Mouse (Mus musculus): Measurements from ENCODE around the gene Mfsd6l. TPM values are rescaled to one million over a fixed set of nuclear protein-coding genes. Genes with fewer than 3 reads are reported as not detected.

Gene Mfsd6l
- total RNA-seq, 2 experiments from 2014 or later = not detected

DNA sequence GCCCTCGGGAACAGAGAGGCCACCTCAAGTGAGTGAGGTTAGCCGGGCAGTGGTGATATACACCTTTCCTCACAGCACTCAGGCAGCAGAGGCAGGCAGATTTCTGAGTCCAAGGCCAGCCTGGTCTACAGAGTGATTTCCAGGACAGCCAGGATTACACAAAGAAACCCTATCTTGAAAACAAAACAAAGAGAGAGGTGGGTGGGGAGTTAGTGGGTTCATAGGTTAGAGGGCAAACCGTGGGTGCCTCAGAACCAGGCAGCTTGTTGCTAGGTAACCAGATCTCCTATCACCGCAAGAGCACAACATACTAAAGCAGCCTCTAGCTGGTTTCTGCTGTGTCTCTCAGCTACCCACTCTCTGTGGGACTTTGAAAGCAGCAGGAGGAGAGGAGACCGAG, 30.7 kb downstream of the Mfsd6l start, which contains the start of gene Ccdc42:
TSS of gene Ccdc42 (plus strand) at position 301 of the 400 bp plus-strand sequence.
- intact Hi-C loops (cut with DNase I) = no loop called here
- H3K4me3 ChIP-seq = no peak within 1 kb of the TSS
- no peak for DNase-seq (ENCODE audit: extremely low spot score in 1 of 2, low spot score in 2 of 2)
- no peak within 1 kb of the TSS for H3K27ac ChIP-seq
- no peak for TF ChIP-seq CTCF (IDR thresholded peaks at IDR 0.05)

DNA sequence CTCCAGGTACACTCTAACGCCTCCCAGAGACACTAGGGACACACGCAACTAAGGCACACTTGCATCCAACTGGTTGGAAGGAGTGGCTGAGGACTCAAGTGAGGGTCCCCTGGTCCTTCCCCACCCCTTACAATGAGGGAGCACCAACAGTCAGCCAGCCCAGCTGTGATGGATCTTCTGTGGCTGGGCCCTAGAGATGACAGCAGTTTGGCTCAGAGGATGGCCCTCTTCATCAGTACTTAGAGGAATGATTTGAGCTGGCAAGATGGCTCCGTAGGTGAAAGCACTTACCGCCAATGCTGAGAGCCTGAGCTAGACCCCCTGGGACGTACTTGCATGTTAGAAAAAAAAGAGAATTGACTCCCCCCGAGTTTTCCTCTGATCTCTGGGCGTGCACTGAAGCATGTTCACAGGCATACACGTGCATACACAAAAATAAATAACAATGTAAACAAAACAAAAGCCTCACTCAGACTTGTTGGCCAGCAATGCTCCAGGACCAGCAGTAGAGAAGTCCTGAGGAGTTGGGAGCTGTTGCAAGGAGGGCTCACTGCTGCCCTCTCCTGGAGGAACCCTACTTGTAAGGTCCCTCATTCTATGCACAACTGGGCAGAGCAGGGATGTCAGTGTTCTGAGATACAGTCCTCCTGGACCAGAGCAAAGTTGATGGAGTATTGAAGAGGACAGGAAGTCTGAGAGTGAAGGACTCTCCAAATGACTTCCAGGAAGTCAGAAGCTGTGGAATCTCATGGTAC, 33.2 kb downstream of the Mfsd6l start:
- peak; percentile 94 for TF ChIP-seq CTCF (IDR thresholded peaks at IDR 0.05)
- intact Hi-C loops (cut with DNase I) = loop anchor here (1.0 kb wide), 1 partner anchor 23 kb away; no protein-coding TSS in a partner anchor
- peak; percentile 76 to 84 for DNase-seq (ENCODE audit: extremely low spot score in 1 of 2, low spot score in 2 of 2)
- Histone ChIP-seq H3K27ac (no peak overlapping the region), H3K4me3 (no peak overlapping the region)

DNA sequence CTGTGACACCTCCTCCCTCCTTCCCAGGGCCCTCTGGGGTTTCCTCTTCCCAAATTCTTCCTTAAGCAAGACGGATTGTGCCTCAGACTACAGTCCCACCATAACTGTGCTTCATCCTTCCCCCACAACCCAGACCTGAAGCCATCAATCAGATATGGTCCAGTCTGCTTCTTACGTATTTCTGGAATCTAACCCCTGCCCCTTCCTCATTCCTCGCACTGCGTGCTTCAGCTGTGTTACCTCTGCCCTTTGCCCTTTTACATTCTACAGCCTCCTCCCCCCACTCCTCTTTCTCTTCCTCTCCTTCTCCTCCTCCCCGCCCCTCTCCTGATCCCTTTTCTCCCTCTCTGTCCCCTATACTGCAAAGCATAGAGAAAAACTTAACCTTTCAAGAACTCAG, 35.7 kb downstream of the Mfsd6l start:
- intact Hi-C loops (cut with DNase I) = no loop called here
- Histone ChIP-seq H3K27ac (no peak overlapping the region), H3K4me3 (no peak overlapping the region)
- no peak for TF ChIP-seq CTCF (IDR thresholded peaks at IDR 0.05)
- no peak for DNase-seq (ENCODE audit: extremely low spot score in 1 of 2, low spot score in 2 of 2)

DNA sequence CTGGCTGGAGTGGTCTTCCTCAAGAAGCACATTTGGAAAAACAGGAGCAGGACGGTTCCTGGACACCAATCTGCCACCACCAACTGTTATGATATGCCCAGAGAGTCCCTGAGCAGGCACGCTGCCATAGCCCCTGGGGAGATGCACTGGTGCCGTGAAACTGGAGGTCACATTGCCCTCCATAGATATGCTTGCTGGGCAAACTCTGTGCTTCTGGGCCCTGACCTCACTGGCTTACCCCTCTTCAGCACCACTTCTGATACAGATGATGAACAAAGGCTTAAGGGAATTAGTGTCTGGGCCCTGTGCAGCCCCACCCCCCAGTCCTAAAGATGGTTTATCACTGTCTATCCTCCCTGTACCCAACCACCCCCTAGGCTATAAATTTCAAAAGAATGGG, 37.3 kb downstream of the Mfsd6l start:
- Histone ChIP-seq H3K4me3 (no peak overlapping the region), H3K27ac (no peak overlapping the region)
- no peak for TF ChIP-seq CTCF (IDR thresholded peaks at IDR 0.05)
- intact Hi-C loops (cut with DNase I) = no loop called here
- DNase-seq (ENCODE audit: extremely low spot score in 1 of 2, low spot score in 2 of 2) = no peak

DNA sequence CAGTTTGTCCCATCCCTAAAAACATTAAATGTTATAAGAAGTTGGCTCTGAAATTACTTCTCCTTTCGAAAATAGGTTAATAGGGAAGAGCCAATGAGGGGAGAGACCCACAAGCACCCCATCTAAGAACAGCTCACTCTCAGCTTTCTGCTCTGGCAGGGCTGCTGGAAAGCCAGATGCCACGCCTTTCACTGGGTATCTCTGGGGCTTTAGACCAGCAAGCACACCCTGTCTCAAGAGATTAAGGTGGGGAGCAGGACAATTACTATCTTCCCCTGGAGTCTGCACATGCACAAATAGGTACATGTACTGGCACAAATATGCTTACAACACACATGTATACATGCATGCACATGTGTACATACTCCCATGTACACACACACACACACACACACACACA, 41.9 kb downstream of the Mfsd6l start:
- DNase-seq (ENCODE audit: extremely low spot score in 1 of 2, low spot score in 2 of 2) = no peak
- no peak overlapping the region for H3K27ac ChIP-seq
- no peak overlapping the region for H3K4me3 ChIP-seq
- no peak for TF ChIP-seq CTCF (IDR thresholded peaks at IDR 0.05)
- intact Hi-C loops (cut with DNase I) = no loop called here

DNA sequence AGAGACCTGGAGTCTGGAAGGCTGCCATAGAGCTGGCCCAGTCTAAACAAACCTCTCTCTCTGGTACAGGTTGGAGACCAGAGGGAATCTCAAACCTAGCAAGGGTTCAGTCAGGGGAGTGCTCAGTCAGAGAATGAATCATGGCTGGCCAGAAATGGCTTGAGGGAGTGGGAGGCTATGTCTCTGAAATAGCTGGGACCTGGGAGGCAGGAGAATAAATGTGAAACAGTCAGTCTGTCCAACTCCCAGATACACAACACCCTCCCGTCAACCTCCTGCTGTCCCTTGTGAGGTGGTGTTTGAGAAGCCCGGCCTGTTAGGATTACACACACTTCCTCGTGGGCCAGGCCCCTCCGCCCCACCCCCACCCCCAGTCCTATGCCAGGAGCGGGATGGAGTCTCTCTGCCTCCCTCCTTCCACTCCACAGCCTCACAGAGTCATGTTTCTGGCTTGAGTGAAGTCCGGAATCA, 44.6 kb downstream of the Mfsd6l start:
- peak in 1 of 2 experiments; percentile 25 for DNase-seq (ENCODE audit: extremely low spot score in 1 of 2, low spot score in 2 of 2)
- no peak for TF ChIP-seq CTCF (IDR thresholded peaks at IDR 0.05)
- intact Hi-C loops (cut with DNase I) = no loop called here
- H3K27ac ChIP-seq = no peak overlapping the region
- no peak overlapping the region for H3K4me3 ChIP-seq

DNA sequence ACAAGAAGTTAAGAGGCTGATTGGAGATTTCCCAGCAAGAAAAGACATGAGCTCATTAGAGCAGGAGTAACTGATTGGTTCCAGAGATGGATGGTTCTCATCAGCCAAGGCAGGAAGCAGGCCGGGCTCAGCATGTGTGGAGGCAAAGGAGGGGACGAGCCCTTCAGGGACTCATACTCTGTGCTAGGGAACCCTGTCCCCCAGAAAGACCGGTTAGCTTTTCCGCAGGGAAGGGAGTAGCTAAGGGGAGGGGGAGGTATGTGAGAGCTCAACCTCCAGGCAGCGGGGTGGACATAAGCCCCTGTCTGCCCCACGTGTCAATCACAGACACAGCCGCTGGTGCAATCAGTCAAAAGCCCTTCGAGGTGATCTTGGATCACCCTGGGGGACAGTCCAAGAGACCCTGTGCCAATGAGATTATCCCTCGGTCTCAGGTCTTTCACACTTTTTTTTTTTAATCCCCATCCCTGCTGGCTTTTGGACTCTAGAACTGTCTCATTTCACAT, 45.6 kb downstream of the Mfsd6l start:
- no peak for DNase-seq (ENCODE audit: extremely low spot score in 1 of 2, low spot score in 2 of 2)
- H3K4me3 ChIP-seq = no peak overlapping the region
- intact Hi-C loops (cut with DNase I) = no loop called here
- no peak for TF ChIP-seq CTCF (IDR thresholded peaks at IDR 0.05)
- H3K27ac ChIP-seq = no peak overlapping the region

DNA sequence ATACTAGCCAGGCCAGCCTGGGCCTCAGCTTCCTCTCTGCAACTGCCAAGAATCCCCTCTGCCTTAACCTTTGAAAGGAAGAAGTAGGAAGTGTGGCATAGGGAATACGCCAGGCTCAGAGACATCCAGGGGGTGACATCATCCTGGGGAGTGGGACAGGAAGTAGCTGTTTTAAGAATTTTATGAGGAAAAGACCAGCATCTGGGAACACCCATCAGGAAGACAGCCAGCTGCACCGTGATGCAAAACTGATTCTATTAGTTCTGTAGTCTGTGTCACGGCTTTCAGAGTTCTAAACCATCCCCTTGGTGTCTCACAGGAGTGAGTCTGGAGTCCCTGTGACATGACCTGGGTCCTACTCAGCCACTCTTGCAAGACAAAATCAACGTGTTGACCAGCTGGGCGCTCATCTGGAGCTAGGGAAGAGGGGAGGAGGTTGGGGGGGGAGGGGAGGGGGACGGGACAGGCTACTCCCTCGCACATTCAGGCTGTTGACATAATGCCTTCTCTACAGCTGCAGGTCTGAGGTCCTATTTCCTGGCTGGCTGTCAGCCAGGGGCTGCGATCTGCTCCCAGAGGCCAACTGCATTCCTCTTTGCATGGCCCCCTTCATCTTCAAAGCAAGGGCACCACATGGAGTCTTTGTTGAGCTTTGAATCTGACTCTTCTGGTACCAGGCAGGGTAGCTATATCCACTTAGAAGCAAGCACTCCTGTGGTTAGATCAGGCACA, 46.4 kb downstream of the Mfsd6l start:
- Histone ChIP-seq H3K4me3 (no peak overlapping the region), H3K27ac (no peak overlapping the region)
- no peak for DNase-seq (ENCODE audit: extremely low spot score in 1 of 2, low spot score in 2 of 2)
- no peak for TF ChIP-seq CTCF (IDR thresholded peaks at IDR 0.05)
- intact Hi-C loops (cut with DNase I) = no loop called here

DNA sequence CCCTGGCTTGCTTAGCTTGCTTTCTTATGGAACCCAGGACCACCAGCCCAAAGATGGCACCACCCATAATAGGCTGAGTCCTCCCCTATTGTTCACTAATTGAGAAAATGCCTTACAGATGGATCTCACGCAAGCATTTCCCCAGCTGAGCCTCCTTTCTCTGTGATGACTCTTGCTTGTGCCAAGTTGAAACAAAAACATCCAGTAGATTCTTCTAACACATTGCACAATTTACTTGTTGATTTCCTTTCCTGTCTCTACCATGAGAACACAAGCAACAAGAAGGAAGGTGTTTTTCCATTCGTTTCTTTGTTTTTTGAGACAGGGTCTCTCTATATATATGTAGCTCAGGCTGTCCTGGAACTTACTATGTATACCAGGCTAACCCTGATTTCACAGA, 51.1 kb downstream of the Mfsd6l start:
- intact Hi-C loops (cut with DNase I) = no loop called here
- DNase-seq (ENCODE audit: extremely low spot score in 1 of 2, low spot score in 2 of 2) = no peak
- no peak overlapping the region for H3K4me3 ChIP-seq
- H3K27ac ChIP-seq = no peak overlapping the region
- TF ChIP-seq CTCF (IDR thresholded peaks at IDR 0.05) = no peak

Other genes with a start within 250 kb of the Mfsd6l start
- 1 to 10 TPM; 6.0 to 7.4 TPM for gene Ntn1, start 155.4 kb upstream of the Mfsd6l start, total RNA-seq (2021)
- 1 to 10 TPM; 2.6 to 2.9 TPM for gene Pik3r5, start 124.1 kb upstream of the Mfsd6l start, total RNA-seq (2021)
- gene Pik3r6, start 53.2 kb upstream of the Mfsd6l start, total RNA-seq (2021) = 1 to 10 TPM; 5.0 to 6.4 TPM
- 1 to 10 TPM in 1 of 2 experiments, under 1 TPM in 1; 0.66 to 1.2 TPM for gene Ccdc42, start 30.8 kb downstream of the Mfsd6l start, total RNA-seq (2021)
- gene Myh10, start 135.4 kb downstream of the Mfsd6l start, total RNA-seq (2021) = 100 to 1,000 TPM; 219 to 221 TPM